Mouse (Mus musculus) monocyte, adult 5-6 weeks (primary cell): ENCODE measurements around the gene Tyro3. TPM values are rescaled to one million over a fixed set of nuclear protein-coding genes. Genes with fewer than 3 reads are reported as not detected.

Experiments
- ATAC-seq: fragments of 153-309, 156-312 bp; replicated peaks from 2 replicates; pipeline ENCODE4 v1.8.0; 2017; ENCODE audit warnings: mild to moderate bottlenecking; ENCODE audit not compliant: low TSS enrichment, insufficient number of reproducible peaks, severe bottlenecking, poor library complexity, low FRiP score
- total RNA-seq: library from RNA; stranded (forward); fragments of 200-1000, 200-491, 200-594 nt; gene quantifications from 3 replicates; pipeline ENCODE4 v1.2.3, GENCODE M21; 2017

The Tyro3 gene
- 0.67 to 1.9 TPM in 2 of 3 replicates, not detected in the other for total RNA-seq

DNA sequence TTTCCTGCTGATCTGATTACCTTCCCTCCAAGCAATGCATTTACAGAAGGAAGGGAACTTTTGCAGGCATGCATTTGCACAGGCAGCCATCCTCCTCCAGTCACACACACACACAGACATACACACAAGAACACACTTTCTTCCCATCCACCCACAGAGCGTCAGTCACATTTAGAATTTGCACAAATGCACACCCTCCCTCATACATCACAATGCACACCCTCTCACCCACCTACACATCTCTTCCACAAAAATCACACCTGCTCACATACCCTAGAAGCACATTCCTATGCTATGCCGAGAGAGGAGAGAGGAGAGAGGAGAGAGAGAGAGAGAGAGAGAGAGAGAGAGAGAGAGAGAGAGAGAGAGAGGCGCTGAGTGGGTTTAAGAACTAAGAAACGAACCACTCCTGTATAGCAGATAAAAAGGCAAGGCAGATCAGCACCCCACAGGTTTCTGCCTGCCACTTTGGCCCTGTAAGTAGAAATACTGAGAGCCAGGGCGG is at the start of gene Tyro3:
Gene Tyro3, plus strand, starts transcription at position 455 of the 505 bp plus-strand sequence.
- no peak for ATAC-seq

GRCm38 (mm10) chr2:119749260-119749659 is 48.3 kb upstream of the Tyro3 start:
- ATAC-seq = no peak

DNA sequence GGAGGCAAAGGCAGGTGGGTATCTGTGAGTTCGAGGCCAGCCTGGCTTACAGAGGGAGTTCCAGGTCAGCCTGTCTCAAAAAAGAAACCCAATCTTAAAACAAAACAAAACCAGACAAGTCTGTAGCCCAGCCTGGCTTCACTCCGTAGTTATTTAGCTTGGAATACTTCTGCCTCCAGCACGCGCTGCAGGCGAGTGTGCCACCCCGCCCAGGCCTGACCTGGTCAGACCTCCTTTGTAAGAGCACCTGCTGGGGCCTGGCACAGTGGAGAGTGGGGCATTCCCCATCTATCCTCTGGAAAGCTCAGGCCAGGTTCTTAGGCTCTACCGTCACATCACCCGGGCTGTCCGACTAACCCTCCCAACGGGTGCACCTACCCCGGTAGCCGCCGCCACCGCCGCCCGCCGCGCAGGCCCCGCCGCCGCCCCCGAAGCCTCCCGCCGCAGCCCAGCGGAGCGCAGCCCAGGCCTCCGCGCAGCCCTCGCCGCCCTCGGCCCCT is 39.9 kb upstream of the Tyro3 start:
- no peak for ATAC-seq

DNA sequence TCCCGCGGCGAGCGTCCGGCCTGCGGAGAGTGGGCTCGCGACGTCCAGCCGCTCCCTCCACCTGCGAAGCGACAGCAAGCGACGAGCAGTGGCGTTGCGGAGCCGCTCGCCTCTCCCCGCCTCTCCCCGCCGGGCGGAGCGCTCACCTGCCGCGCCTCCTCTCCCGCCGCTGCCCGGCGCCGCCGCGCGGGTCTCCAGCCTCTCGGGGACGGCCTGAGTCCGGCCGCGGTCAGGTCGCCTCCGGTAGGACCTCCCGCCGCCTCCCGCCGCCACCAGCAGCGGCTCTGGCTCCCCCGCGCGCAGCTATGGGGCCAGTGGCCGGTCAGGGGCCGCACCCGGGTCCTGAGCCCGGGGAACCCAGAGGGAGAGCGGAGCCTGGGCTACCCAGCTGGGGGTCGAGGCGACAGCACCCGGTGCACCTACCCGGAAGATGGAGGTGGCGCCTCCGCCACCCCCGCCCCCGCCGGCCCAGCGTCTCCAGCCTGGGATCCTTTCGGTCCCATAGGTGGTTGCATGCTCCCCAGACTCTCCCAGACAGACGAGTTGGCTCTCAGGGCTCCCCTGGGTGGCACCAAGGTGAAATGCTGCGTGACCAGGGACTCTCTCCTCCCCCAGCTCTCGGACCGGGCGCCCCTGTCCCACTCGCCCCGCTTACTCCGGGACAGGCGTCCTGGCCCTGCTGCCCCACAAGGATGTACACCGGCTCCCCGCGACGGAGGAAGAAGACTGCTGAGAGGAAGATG is 39.3 kb upstream of the Tyro3 start:
- 0 out of 2 replicates have a peak, but pooled peaks have one; percentile 28 for ATAC-seq

DNA sequence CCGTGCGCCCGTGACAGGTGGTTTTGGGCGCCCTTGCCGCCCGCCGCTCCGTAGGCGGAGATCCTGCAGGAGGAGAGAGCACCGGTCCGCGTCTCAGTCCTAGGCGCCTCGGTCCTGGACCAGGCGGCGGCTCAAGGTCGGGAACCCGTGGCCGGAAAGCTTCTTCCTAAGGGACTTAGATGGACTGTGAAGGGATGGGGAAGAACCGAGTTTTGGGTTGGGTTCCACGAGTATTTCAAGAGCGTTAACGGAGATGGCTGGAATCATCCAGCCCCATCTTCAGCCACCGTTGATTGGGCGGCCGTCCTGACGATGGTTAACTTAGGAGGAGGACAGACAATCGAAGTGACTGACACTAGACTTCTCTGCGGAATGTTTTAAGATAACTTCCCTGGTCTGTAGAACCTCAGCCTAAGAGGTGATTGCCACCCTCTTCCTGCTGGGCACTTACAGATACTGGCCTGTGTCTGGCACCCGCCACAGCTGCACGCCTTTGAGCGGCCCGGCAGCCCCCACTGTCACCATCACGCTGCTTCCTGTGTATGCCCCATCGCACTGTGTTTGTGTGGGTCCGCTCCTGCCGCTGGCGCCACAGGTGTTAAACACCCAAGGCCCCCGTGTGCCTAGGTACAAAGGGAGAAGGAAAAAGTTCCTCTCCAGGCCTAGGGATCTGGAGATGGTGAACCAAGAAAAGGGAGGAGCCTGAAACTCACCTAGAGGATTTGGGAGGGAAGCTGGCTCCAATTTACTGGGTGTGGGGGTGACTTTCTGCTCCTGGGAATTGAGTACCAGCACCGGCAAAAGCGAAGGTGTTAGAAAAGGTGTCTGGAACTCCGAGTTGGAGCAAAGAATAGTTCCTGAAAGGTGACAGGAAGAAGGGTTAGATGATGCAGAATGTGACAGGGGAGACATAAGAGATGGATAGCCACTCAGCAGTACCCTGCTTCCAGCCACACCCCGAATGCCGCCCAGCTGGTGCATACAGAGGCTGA is 38.4 kb upstream of the Tyro3 start:
- ATAC-seq = no peak; the same call in 1 of the 2 replicates

DNA sequence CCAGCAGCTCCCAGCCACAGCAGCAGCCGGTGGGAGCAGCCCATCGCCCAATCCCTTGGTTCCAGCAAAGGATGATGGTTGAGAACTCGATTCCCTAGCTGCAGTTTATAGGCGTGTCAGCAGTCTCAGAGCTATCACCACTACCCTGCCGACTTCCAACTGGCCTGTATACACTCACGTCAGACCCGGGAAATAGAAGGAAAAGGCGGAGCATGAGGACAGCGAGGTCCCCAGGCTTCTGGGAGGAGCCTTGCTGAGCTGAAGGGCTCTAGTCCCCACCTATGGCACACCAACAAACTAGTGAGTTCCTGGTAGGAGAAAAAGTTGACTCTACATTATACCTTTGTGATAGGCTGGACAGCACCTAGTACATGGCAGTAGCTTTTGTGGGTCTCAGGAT is 37.3 kb upstream of the Tyro3 start, which contains the start of gene Ltk:
Gene Ltk, minus strand, starts transcription at position 181 of the 400 bp plus-strand sequence.
- ATAC-seq = no peak

DNA sequence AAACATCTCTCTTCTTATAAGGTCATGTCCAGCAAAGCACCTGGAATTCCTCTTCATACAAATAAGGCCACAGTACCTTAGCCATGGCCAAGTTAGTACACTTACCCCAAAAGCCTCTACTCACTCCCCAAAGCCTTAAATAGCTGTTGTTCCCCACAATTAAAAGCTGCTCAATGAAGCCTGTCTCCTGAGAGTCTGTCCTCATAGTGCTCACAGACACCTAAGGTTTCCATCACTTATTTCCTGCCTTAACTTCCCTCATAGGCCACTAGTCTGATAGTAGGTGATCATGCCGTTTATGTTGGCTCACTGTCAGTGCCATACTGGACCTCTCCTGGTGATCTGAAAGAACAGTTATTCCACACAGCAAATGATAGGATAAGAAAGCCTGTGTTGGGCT is 35.3 kb upstream of the Tyro3 start:
- no peak for ATAC-seq

- no peak for ATAC-seq
These were observed 33.6 kb upstream of the Tyro3 start for GRCm38 (mm10) chr2:119763924-119764323.

DNA sequence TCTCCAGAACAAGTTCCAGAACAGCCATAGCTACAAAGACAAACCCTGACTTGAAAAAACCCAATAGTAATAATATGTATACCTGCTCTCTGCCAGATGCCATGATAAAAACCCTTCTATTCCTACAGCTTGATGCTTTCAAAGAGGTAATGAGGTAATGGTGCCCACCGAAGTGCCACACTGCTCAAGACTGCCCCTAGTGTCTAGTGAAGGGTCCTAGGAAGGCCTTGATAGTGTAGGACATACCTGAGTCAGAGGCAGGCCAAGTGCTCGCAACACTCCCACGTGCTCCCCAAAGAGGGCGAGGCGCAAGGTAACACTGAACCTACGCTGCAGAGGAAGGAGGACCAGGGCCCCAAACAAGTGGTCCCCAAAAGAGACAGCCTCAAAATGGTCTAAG is 30.3 kb upstream of the Tyro3 start:
- no peak for ATAC-seq

- ATAC-seq = peak; percentile 93
These were observed 10.2 kb upstream of the Tyro3 start, which contains the start of gene Rpap1 for GRCm38 (mm10) chr2:119787206-119787883. Rpap1 (minus strand) TSS chr2:119787537.

DNA sequence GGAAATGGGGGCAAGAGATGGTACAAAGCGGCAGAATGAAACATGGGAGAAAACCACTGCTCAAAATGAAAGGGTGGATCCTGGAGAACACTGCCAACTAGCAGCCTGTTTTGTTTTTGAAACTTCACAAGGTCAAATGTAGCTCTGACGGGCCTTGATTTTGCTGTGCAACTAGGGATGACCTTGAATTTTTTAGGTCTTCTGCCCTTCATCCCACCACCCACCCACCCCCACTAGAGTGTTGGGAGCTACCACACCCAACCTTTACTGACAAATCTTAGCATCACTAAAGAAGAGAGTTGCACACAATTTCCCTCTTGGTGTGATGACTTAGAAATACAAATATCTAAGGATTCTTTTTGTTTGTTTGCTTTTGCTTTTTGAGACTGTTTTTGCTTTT is 7.5 kb upstream of the Tyro3 start:
- no peak for ATAC-seq

DNA sequence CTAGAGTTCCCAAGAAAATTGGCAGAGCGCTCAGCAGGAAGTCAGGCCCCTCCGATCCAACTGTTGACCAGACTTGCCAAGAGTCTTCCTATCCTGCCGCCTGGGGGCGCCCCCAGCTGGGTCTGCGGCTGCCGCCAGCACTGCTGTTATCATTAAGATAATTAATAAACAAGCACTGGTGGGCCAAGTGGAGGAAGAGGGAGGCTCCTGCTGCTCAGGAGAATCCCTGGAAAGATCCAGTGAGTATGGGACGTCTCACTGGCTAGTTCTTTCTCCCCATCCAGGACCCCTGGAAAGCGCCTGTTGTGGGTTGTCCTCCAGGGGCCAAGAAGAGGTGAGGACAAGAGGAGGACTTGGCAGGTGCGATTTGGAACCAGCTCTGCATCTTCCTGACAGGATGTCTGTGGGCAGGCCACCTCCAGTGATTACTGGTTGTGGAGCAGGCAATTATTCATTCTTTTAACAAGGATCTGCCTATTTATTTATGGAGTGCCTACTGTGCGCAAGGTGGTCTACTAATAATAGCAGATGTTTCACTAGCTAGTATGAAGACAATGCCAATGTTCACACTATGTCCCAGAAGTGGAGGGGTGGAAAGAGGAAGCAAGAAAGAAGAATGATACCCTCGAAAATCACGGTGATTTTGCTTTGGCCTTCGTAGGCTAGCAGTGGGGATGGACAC is 854 bp downstream of the Tyro3 start:
- ATAC-seq = no peak

GRCm38 (mm10) chr2:119799181-119799960 is 1.8 kb downstream of the Tyro3 start:
- ATAC-seq = no peak

DNA sequence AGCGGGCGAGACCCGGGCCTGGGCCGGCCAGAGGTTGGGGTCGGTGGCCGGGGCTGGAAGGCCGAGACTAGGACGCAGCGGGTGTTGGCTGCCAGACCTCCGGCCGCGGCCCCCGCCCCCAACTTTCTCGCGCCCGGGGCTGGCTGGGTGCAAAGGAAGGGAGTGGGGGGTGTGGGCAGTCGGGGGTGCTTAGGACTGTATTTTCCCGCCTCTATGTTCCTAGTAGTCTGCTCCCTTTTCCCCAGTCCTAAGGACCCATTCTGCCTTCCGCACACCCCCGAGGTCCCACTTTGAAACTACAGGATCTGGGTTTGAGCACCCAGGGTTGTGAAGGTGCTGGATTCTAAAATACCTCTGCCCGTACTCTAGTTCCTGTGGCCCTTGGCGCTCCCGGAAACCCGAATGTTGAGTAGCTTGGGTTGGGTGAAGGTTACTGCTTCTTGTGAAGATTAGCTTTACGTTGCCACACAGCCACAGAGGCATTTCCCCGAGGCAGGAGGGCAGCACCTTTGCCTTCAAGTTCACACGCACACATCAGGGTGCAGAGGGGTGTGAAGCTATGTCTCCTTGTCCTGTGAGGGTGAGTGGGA is 2.5 kb downstream of the Tyro3 start:
- ATAC-seq = no peak

DNA sequence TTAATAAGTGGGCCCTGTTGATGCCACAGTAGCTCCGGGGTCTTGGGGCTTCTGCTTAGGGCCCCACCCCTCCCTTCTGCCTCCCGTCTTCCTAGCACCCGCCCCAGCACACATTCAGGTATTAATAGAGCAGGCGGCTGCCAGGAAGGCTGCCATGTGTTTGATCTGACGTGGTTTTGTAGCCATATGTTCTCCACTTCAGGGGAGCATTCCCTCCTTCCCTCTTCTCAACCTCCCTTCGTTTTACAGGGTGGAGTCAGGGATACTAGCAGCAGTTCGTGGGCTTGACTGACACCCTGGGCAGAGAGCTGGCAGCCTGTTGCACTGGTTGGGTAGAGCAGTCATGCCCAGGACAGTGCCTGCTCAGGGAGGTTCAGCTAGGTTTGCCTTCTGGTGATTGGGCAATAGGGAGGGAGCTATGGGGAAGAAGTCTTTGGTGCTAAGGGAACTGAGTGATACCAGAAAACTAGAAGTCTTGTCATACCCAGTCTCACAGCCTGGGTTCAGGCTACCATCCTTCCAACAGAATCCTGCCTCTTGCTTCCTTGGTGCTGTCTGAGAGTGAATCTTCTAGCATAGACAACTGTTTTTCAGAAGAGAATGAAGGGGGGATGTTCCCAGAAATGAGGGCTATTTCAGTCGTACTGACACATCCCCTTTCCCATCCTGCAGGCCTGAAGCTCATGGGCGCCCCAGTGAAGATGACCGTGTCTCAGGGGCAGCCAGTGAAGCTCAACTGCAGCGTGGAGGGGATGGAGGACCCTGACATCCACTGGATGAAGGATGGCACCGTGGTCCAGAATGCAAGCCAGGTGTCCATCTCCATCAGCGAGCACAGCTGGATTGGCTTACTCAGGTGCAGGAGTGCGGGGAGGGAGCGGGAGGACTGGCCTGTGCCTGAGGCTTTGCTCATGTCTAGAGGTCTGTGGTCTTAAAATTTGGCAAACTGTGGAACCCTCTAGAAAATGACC is 3.6 kb downstream of the Tyro3 start:
- 0 out of 2 replicates have a peak, but pooled peaks have one; percentile 8 for ATAC-seq
